20 mouse cellular contexts compared by ENCODE assay signal in genomic region chr11:120603545-120603944, GRCm38 (mm10). TPM values are rescaled to one million over a fixed set of nuclear protein-coding genes. Genes with fewer than 3 reads are reported as not detected.
"Had no signal": no experiment of that assay in that cellular context is flagged by ENCODE, and none has a peak within 500 bp of the region (broad histone marks: within the 10 kb centered on the region; RNA-seq: fewer than 3 reads in every experiment).

No protein-coding gene starts in this region.

- H3K4me3 ChIP-seq: limb, embryonic 10.5 days; limb, embryonic 13.5 days; midbrain, embryonic 13.5 days; myocyte; neural tube, embryonic 13.5 days had no signal

- H3K27ac ChIP-seq: limb, embryonic 10.5 days; limb, embryonic 13.5 days; macrophage; midbrain, embryonic 13.5 days; neural tube, embryonic 13.5 days; stomach, postnatal 0 days had no signal

- H3K9ac ChIP-seq: limb, embryonic 13.5 days; midbrain, embryonic 13.5 days; neural tube, embryonic 13.5 days had no signal

- H3K9me3 ChIP-seq: limb, embryonic 10.5 days; limb, embryonic 13.5 days; midbrain, embryonic 13.5 days; neural tube, embryonic 13.5 days had no signal

- ATAC-seq: intestine, embryonic 16.5 days; lung, postnatal 0 days; midbrain, embryonic 13.5 days; midbrain, embryonic 16.5 days had no signal

- H3K4me2 ChIP-seq: limb, embryonic 13.5 days; lung, embryonic 14.5 days; midbrain, embryonic 13.5 days; neural tube, embryonic 13.5 days had no signal

- DNase-seq: kidney, adult 18-20 months; kidney, adult 9 months; kidney, postnatal 14 days; kidney, postnatal 4 days; lung, embryonic 14.5 days; retina, postnatal 1 day; right cerebral cortex, postnatal 25 days; thymus, adult 2 months; thymus, postnatal 14 days; thymus, postnatal 4 days had no signal

RNA-seq across cellular contexts. Expression of gene Npb, which starts 4.7 kb away (rescaled TPM):
- polyA plus RNA-seq: limb, embryonic 10.5 days; macrophage; midbrain, embryonic 16.5 days had no signal
